Mouse (Mus musculus) spleen, postnatal 4 days (tissue): ENCODE data around the gene Shox2.

Source experiments
- DNase-seq, 2 experiments: peaks; one replicate each; pipeline ENCODE4 v3.0.0; 2022; ENCODE audit warnings: low spot score in 2 of 2

Gene Shox2

DNA sequence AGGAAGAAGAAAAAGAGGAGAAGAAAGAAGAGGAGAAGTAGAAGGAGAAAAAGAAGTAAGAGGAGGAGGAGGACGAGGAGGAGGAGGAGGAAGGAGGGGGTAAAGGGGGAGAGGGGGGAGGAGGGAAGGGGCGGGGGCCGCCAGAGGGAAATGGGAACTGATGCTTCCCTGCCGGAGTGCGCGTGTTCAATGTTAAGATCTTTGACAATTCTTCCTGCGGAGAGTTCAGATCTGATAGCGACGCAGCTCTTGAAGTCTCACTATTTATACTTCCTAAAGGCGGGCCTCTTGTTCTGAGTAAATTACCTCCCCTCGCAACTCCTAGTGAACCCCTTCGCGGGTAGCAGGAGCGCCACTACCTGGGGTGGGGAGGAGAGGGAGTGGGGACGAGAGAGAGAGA lies at the start of gene Shox2:
Gene Shox2, minus strand, starts transcription at position 66 of the 400 bp plus-strand sequence.
- DNase-seq: no peak

DNA sequence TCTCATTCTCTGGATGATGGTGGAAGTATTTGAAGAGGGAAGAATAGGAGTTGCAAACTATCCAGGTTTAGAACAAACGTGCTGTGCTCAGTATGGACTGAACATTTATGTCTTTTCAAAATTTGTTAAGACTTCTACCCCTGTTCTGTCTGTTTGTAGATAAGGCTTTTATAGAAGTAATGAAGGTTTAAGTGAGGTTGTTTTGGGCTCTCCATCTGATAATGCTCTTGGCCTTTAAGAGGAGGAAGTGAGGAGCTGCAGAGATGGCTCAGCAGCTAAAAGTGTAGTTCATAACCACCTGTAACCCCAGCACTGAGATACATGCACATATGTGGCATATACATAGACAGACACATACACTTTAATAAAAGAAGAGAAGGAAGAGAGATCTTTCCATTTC lies 15.2 kb upstream of the Shox2 start:
- no peak for DNase-seq

DNA sequence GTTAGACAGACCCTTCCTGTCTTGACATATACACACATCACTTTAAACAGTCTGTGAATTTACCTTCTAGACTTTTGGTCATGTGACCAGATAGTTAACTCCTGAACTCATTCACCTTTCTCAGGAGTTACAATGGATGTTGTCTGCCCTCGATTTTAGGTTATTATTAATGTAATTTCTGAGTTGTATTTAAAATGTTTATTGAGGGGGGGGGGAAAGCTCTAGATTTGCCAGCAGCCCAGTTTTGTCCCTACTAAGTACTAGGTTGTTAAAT lies 4.7 kb upstream of the Shox2 start:
- DNase-seq: no peak

DNA sequence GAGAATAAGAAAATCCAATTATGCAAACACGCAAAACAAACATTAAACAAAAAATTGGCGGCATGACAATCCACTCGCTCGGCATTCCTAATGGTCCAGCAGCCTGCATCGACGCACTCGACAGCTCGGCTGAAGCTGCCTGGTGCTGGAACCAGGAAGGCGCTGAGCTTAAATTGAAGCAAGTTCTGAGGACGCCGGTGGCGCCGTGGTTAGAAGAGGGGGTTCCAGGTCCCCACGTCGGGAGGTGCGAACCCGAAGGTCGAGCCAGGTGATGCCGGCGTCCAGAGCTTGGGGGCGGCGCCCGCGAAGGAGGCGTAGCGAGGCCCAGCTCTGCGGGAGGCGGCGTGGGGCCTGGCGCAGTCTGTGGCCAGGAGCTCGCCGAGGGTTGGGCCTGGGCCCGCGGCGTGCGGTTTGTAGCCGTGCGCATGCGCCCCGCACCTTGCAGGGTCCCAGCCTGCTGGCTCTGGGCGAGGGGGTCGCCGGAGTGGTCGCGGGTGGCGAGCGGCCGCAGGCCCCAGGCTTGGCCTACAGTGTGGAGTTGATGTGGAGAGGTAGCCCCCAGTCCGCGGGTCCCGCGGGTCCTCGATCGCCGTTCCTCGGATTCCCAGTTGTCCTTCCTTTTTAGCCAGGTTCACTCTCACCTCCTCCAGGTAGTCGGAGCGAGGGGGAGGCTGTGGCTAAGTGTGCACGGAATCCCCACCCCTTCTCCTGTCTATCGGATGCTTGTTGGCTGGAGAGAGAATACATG lies 4.1 kb upstream of the Shox2 start:
- peak; percentile 56 to 80 for DNase-seq

DNA sequence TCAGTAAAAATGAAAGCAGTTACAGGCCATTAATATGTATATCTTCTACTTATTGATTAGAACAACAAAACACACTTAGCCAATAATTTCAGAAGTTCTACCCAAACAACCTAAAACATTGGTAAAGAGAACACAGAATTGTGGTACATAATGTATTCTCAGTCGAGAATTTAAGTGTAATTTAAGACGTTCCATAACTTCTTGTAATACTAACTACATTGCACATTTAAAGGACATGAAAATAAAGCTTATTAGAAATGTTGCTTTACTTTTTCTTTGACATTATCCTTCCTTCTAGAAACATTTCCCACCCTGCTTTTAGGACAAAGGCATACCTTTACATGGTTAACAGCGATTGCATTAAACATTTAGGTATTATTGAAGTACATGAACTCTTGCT lies 1.9 kb upstream of the Shox2 start:
- DNase-seq: no peak

DNA sequence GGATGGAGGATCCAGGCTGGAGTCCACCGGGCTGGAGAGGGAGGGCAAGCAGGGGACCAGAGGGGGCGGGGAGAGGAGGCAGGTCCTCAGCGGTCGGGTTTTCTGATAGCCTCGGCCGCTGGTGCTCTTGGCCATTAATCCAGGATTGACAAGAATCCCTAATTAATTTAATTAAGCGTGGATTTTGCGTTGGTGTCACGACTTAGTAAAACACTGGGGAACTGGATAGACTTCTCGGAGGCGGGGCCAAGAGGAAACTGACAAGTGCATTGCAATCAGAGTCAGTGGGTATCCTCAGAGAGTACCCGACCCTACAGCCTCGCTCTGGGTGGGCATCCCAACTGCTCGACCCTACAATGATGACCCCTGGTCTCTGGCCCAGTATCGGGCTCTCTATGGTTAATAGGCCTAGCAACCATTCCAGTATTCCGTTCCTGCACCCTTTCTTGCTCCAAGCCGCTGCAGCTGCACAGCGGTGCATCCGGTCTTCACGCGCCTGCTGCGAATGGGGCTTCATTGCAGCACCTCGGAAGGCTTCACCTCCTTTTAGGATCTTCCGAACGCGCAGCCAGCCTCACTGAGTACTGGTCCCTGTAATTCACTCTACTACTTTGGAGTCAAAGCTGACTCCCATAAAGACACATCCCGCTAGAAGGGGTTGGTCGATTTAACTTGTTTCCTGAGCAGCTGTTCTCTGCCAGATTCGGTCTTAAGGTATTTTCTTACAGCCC lies 775 bp upstream of the Shox2 start:
- DNase-seq: no peak

DNA sequence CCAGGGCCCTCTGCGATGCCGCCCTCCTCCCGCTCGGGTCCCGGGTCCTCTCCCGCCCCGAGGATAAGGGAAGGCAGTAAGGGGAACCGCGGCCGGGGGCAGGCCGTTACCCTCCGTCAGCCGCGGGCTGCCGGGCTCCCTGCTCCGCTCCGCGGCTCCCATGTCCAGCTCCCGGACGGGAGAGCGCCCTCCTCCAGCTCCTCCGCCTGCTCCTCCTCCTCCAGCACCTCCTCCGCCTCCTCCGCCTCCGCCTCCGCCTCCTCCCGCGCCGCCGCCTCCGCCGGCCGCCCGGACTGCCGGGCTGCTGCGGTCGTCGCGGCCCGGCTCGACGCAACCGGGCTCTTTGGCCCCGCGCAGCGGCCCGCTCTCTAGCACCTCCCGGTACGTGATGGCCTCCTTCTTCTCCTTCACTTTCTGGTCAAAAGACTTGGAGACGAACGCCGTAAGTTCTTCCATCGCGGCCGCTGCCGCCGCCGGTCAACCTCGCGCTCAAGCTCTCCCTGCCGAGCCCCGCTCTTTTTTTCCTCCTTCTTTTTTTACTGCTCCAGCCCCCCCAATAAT lies 390 bp downstream of the Shox2 start, which contains the start of gene Rsrc1:
Gene Rsrc1, plus strand, starts transcription at position 290 of the 561 bp plus-strand sequence.
- DNase-seq: peak; percentile 15 to 66

DNA sequence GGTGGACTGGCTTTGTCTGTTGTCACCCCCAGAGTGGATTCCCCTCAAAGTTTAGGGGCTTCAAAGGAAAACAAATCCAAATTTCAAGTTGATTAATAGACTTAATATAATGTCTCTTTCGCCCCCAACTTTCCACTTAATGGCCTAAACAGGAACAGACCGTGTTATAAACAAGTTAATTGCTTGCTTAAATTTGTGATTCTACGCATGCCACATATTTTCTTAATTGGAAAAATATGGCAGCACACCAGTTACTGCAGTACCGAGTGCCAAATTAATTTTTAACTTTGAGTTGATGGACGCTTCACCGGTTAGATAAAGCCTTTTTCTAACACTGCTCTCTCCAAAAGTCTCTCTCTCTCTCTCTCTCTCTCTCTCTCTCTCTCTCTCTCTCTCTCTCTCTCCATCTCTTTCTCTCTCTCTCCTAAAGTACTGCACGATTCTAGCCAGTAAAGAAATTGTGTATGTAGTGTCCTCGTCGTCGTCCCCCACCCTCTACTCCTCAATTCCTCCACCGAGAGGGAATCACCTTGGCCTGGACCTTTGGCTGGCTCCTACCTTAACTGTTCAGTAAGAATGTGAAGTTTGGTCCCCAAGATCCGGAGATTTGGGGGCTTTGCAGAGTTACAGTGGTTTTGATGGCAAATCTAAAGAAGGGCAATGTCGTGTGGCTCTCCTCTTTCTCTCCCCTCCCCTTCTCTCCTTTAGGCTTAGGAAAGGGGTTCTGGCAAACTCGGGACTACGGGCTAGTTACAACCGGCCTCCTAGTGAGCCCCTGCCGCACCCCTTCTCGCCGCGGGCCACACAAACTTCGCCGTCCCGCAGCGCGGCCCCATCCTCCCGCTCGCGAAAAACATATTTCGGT lies 1.2 kb downstream of the Shox2 start:
- DNase-seq: no peak

DNA sequence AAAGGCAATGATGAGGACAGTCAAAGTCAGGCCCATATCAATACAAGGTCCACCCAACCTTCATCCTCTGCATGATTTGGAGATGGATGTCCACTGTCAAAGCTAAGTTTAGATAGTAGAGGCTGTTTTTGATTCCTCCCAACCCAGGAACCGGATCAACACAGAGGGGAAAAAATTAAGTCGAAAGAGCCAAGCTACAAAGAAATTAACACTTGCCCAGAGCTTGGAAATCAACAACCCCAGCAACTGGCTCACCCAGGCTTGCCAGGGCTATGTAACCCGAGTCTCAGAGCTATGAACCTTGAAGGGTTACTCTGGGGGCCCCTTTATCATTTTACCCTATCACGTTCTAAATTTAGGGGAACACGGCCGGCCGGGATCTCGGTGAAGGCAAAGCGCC lies 2.1 kb downstream of the Shox2 start:
- DNase-seq: no peak

DNA sequence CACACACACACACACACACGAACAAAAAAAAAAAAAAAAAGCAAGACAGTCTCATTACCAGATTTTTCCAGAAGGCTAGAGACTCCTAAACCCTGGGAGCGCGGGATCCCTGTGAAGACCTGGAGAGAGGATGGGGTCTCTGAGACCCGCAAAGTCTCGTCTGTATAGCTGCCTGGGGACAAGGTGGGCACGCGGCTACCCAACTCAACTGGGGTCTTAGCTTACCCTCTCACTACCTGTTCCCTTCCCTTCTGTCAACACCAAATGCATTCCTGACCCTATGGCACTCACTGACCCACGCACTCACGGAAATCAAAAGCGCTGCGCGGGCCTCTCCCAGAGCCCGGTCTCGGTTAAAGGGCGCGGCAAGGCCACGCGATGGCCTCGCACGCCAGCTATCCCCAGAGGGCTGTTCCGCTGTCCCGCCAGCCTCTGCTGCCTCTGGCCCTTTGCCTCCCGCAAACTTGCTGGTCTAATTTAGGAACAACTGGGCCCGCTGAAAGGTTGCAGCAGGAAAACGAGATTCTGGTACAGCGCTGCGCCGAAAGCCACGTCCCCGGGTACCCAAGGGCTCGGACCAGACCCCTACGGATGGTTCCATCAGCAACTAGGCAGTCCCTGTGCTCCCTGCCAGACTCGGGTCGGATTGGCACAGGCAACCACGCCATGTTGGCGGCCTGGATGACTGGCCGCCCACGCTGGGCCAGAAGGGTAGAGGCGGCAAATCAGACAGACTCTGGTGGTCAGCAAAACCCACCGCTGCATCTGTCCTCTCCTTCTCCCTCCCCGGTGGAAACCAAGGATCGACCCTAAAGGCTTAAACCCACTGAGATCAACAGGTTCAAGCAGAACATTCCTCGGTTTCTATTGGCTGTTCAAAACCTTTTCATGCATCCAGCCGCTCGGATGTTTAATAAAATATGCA lies 2.9 kb downstream of the Shox2 start:
- no peak for DNase-seq

DNA sequence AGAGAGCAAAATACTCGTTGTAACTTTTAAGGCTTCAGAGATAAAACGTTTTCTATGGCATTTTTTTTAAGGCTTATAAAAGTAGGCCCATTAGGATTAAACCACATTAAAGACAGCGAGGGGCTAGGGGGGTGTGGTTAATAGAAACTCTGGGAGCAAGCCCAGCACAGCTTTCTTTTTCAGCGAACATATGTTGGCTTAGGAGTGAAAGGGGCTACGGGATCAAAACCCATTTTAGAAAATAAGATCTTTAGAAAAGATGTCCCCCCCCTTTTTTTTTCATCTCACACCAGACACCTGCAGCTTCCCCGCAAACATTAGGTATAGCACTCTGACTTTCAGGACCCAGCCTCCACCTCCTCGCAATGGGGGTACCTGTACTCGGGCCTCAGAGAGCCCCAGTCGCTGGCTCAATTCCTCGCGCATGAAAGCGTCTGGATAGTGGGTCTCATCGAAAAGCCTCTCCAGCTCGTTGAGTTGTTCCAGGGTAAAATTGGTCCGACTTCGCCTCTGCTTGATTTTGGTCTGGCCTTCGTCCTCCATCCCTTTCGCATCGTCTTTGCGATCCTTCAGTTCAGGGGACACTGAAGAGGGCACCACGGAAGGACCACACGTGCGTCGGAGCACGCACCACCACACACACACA lies 3.6 kb downstream of the Shox2 start:
- DNase-seq: no peak

DNA sequence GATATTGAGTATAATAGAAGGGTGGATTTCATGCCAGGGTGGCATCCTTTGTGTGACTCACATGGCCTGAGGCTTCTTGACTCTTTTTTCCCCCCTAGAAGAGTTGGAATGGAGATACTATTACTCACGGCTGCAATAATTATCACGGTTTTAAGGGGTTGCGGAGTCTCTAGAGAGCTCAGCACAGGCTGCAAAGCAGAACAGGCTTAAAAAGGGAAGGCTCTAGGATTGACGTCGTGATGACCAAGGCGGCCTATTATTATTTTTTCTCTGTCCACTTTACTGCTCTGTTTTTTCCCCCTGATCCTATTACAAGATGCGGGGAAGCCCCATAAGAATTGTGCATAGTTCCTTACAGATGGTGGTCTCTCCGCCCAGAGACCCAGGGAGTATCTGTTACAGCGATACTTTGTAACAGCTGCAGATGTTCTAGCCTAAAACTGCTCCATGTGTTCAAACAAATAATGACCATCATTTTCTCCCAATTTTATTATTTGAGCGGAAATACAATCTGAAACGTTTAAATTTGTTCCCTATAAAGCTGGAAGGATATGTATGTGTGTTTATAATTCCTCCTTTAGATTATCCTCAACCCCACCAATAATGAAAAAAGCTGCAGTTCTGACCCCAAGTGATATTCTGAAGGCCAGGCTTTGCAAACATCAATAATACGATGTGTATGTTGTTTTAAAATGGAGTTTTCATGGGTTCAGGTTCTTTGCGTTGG lies 4.5 kb downstream of the Shox2 start:
- DNase-seq: no peak

DNA sequence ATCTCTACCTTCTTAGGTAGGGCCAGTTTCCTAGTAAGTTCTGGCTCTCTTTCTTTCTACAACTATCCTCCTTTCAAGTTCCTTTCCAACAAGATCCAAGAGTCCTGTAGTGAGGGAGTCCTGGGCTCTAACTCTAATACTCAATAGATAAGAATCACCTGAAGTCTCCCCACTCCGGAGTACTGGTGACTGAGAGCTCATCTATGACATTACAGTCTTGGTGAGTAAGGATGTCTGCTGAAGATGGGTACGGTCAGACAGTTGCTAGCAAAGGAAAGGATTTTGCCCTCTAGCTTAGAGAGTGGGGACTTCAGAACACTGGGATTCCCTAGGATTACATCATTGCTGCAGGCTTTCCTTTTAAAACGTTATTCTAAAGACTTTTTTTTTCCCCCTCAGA lies 7.1 kb downstream of the Shox2 start:
- no peak for DNase-seq

DNA sequence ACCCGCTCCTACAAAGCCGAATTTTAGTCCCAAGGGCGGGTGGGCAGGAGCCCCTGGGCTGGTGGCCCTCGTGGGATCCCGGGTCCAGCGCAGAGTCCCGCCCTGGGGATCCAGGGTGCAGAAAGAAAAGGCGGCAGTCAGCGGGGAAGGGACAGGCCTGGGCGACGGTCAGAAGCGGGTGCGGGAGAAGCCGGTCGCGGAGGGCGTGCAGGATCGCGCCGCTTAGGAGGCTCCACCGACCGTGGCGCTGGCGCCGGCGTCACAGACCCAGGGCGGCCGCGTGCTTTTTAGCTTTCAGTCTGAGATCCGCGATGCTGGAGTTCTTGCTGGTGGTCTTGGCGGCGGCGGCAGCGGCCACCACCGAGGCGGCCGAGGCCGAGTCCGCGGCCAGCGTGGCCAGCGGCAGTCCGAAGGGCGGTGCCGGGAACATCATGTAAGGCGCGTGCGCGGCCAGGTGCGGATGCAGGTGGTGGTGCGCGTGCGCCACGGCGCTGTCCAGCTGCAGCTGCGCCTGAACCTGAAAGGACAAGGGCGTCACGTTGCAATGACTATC lies 8.1 kb downstream of the Shox2 start:
- DNase-seq: peak; percentile 28 to 71

DNA sequence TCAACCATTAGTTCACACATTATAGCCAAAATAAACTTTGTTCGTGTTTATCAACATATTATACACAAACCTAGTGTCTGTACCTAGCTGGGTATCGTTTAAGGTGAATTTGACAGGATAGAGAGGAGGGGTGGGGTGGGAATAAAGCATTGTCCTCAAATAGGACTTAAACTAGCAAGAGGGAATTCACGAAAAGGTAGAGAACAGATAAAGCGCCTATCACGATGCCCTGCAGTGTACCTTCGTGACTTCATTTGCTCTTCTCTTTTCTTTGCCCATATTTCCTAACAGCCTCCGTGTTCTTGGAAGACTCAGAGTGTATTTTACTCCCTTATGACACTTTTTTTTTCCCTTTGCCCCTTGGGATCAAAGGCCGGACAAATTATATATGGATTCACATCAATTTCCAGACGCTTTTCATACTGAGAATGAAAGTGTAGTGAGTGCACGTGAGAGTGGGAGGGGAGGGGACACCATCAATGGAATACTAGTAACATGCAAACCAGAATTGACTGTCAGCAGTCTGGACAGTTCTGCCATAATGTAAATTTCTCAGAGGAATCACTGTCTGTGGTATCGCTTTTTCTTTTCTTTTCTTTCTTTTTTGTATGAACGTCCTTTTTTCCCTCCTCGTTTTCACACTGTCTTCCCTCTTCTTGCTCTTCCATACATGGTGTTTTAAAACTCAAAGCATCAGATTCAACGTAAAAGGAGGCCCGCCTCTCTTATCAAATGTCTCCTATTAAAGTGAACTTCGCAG lies 9.2 kb downstream of the Shox2 start:
- DNase-seq: no peak

DNA sequence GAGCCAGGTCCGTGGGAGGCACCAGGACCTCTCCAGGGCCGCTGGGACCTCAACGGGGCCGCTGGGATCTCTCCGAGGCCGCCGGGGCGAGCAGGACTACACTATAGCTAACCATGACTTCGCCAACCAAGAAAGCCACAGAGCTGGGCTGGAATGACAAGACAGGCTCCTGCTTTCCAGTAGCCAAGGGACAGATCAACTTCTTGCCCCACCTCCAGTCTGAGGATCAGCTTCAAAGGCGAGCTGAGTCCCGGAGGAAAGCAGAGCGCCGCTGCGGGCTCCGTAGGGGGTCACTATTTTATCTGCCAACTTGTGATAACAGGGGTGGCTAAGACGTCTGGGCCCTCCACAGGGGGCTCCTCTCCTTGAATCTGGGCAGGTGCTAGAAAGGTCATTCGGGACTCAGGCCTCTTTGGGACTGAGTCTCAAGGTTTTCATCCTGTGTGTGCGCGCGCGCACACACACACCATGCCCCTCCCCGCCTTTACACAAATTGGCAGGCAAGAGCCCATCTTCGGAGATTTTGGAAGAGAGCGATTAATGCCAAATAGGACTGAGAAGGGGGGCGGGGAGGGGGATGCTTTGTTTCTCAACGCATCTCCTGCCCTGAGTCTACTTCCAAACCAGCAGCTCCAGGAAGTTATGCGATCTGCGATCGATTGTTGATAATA lies 10.8 kb downstream of the Shox2 start:
- no peak for DNase-seq

DNA sequence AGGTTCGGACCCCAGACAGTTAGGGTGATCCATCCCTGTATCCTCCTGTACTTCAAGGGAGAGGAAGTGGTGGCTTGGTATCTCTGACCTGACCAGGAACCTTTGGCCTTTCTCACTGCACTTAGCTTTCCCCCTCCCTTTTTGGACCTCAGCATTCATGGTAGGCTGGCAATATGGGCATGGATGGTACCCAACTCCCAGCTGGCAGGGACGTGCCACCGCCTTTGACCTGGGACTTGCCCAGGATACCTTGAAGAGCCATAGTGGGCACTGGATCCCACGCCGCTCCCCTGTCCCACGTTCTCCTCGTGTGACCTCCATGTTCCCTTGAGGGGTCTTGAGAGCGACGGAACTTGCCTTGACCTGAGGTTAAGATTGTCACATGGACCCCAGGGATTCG lies 11.3 kb downstream of the Shox2 start:
- DNase-seq: no peak

DNA sequence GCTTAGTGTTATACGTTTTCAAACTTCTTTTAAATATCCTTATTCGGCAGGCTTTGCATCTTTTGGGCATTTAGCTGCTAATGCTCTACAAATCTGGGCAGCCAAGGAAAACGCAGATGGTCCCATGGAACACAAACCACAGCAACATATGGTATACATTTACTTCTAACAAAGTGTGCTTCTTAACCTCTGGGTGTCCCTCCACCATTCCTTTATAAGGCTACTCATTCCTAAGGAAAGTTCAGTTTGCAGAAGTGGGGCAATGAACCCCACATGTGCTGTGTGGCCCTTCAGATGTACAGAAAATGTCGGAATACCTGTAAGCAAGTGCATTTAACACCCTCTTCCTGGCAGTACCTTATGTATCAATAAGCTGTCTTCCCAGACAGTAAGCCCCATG lies 14.1 kb downstream of the Shox2 start:
- no peak for DNase-seq
